In the genomic region with DNA sequence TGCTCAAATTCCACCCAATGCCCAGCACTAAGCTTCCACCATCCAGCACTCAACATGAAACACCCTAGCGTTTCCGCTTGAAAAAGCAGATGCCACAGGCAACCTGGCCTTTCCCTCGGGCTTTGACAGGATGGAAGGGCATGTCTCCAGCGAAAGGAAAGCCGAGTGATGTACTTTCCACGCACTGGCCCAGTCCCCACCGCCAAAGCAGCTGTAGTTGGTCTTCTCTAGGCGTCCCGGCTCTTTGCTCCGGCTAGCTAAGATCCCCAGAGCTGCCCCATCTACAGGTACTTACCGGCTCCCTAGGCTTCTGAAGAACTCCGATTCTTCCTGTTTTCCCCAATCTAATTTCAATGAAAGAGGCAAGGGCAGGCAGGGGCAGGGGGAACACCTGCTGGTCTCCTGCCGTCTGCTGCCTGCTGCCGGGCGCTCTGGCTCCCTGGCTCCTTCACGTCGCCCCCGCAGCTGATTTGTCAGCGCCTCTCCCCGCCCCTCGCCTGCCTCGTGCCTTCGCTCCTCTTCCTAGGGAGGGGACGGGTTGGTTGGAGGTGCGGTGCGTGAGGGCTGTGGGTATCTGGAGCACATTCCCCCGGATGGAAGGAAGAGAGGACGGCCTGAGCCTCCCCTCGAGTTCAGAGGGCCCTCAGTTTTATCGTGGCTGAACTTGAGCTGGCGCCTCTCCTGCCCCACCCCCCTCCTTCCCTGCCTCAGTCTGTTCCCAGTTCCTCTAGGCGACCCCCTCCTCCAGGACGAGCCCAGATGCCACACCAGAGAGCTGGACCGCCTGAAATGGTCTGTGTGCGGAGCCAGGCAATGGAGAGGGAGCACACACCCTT, we compare ENCODE assay signal across 8 mouse cellular contexts. TPM values are rescaled to one million over a fixed set of nuclear protein-coding genes. Genes with fewer than 3 reads are reported as not detected.
DNase-seq lines count a peak whose midpoint lies in the region; ATAC-seq and TF ChIP-seq lines count a peak whose summit lies in the region.

No protein-coding gene starts in this region.

- no peak for TF ChIP-seq POLR2A in myocyte (IDR thresholded peaks at IDR 0.05; ENCODE audit: insufficient read length, low read depth)

- DNase-seq in spleen, adult 12 weeks (ENCODE audit: low spot score), result peak; percentile 69
- no peak for DNase-seq in spleen, adult 18-20 months
- peak; percentile 85 to 87 for DNase-seq in frontal cortex, postnatal 36 days (ENCODE audit: low spot score in 2 of 2)
- DNase-seq in kidney, postnatal 0 days (ENCODE audit: low spot score), result peak; percentile 34
- peak; percentile 52 for DNase-seq in testis, postnatal 10 days (ENCODE audit: low spot score)

- no peak overlapping the region for H3K27ac ChIP-seq in kidney, postnatal 0 days
- H3K27ac ChIP-seq in limb, embryonic 15.5 days, result no peak overlapping the region

- no peaks in the 10 kb centered on the region for H3K27me3 ChIP-seq in kidney, postnatal 0 days (ENCODE audit: insufficient read depth, low read length)
- H3K27me3 ChIP-seq in limb, embryonic 15.5 days, result peaks cover 14% of the 10 kb centered on the region; the same call in 1 of the 2 replicates
- H3K27me3 ChIP-seq in myocyte (ENCODE audit: control insufficient read depth, insufficient read depth, insufficient read length), result no peaks in the 10 kb centered on the region

- 1% methylated on average over 34 of the region's 35 CpGs for WGBS in kidney, postnatal 0 days
- under 1% methylated on average over 35 of the region's 35 CpGs for WGBS in limb, embryonic 15.5 days

- H3ac ChIP-seq in myocyte (ENCODE audit: control insufficient read depth, insufficient read length), result no peak overlapping the region

- no peaks in the 10 kb centered on the region for H3K79me2 ChIP-seq in myocyte (ENCODE audit: control insufficient read depth, insufficient read depth)

- ATAC-seq in common myeloid progenitor, adult 5-6 weeks (replicated peaks; ENCODE audit: low read depth, poor library complexity, severe bottlenecking), result peak; percentile 75
- ATAC-seq in kidney, postnatal 0 days (replicated peaks; ENCODE audit: low FRiP score, low read depth), result peak; percentile 82
- 0 out of 2 replicates have a peak, but pooled peaks have one; percentile 30 for ATAC-seq in limb, embryonic 15.5 days (ENCODE audit: insufficient number of reproducible peaks, low FRiP score, low TSS enrichment, low read depth)

- H3K4me2 ChIP-seq in kidney, postnatal 0 days (ENCODE audit: low read length), result peak overlapping the region; percentile 91
- H3K4me2 ChIP-seq in limb, embryonic 15.5 days, result peak overlapping the region; percentile 93
- peak overlapping the region; percentile 46 for H3K4me2 ChIP-seq in myocyte (ENCODE audit: low read depth)

- H3K9me3 ChIP-seq in kidney, postnatal 0 days (replicated peaks; ENCODE audit: low read length), result no peaks in the 10 kb centered on the region
- no peaks in the 10 kb centered on the region for H3K9me3 ChIP-seq in limb, embryonic 15.5 days

- H3K9ac ChIP-seq in kidney, postnatal 0 days (ENCODE audit: low read depth, low read length), result peak overlapping the region; percentile 50
- H3K9ac ChIP-seq in limb, embryonic 15.5 days, result peak overlapping the region; percentile 50

- H3K36me3 ChIP-seq in kidney, postnatal 0 days (ENCODE audit: insufficient read depth, low read length), result no peaks in the 10 kb centered on the region
- H3K36me3 ChIP-seq in limb, embryonic 15.5 days, result no peaks in the 10 kb centered on the region
- no peaks in the 10 kb centered on the region for H3K36me3 ChIP-seq in myocyte (ENCODE audit: control insufficient read depth, insufficient read depth)

- peak overlapping the region; percentile 35 for H3K4me3 ChIP-seq in kidney, postnatal 0 days (replicated peaks; ENCODE audit: low read depth, low read length)
- H3K4me3 ChIP-seq in limb, embryonic 15.5 days, result peak overlapping the region; percentile 44
- no peak overlapping the region for H3K4me3 ChIP-seq in myocyte

- peaks cover 6% of the 10 kb centered on the region; the same call in 1 of the 2 replicates for H3K4me1 ChIP-seq in kidney, postnatal 0 days (replicated peaks; ENCODE audit: insufficient read depth, low read length)
- peaks cover 14% of the 10 kb centered on the region for H3K4me1 ChIP-seq in limb, embryonic 15.5 days

- no peak for TF ChIP-seq CTCF in kidney, postnatal 0 days (IDR thresholded peaks at IDR 0.05; ENCODE audit: low read depth)

TF ChIP-seq in myocyte, 11 proteins besides CTCF, POLR2A, EP300 and RAD21:
- no peak for TF ChIP-seq POLR2AphosphoS2 (IDR thresholded peaks at IDR 0.05; ENCODE audit: insufficient read length, low read depth)
- TF ChIP-seq MYOG (IDR thresholded peaks at IDR 0.05; ENCODE audit: control insufficient read depth in 1 of 3, insufficient read depth in 1 of 3, insufficient read length in 2 of 3, low read depth in 2 of 3), result no peak
- no peak for TF ChIP-seq TCF12 (IDR thresholded peaks at IDR 0.05; ENCODE audit: insufficient read depth, poor library complexity, severe bottlenecking)
- no peak for TF ChIP-seq MYOD1 (IDR thresholded peaks at IDR 0.05; ENCODE audit: control insufficient read depth in 1 of 3, insufficient read length in 2 of 3, low read depth in 2 of 3)
- no peak for TF ChIP-seq SRF (IDR thresholded peaks at IDR 0.05; ENCODE audit: control insufficient read depth, insufficient read length, low read depth)
- TF ChIP-seq USF1 (IDR thresholded peaks at IDR 0.05; ENCODE audit: low read depth), result no peak
- no peak for TF ChIP-seq E2F4 (IDR thresholded peaks at IDR 0.05; ENCODE audit: insufficient read depth)
- no peak for TF ChIP-seq TCF3 (IDR thresholded peaks at IDR 0.05; ENCODE audit: insufficient read length, low read depth)
- no peak for TF ChIP-seq REST (IDR thresholded peaks at IDR 0.05; ENCODE audit: insufficient read depth, insufficient read length)
- TF ChIP-seq MAX (IDR thresholded peaks at IDR 0.05; ENCODE audit: low read depth), result no peak
- no peak for TF ChIP-seq CEBPB (IDR thresholded peaks at IDR 0.05; ENCODE audit: insufficient read depth, poor library complexity, severe bottlenecking)

RNA-seq across cellular contexts. Expression of a gene that starts 1.0 kb away (rescaled TPM):
- total RNA-seq in common myeloid progenitor, adult 5-6 weeks (2017), result 10.5 and 12.8 TPM in 2 replicates
- polyA plus RNA-seq in kidney, postnatal 0 days (2015; fragmentation: Nextera tagmentation; extraction: Ambion mirVana), result 8.2 and 8.7 TPM in 2 replicates
- 35.3 and 35.9 TPM in 2 replicates for polyA plus RNA-seq in limb, embryonic 15.5 days (2015; fragmentation: Nextera tagmentation; extraction: Ambion mirVana)
- 0.13 TPM for polyA plus RNA-seq in myocyte (2012; fragmentation: generic; extraction: Trizol)

Comparison
In these comparisons a context has a peak if more than half of its experiments do, and no peak if none do; other contexts are left out.
1. DNase-seq: peak in spleen, adult 12 weeks (single experiment), frontal cortex, postnatal 36 days (2 of 2), kidney, postnatal 0 days (single experiment) and testis, postnatal 10 days (single experiment); none in spleen, adult 18-20 months (0 of 2).
2. ATAC-seq: peak in every context shown above with its lines; median percentile 82 in kidney, postnatal 0 days; 75 in common myeloid progenitor, adult 5-6 weeks; 30 in limb, embryonic 15.5 days.
3. Peak in every context shown above with its lines, with median percentiles within 50 percentile points of each other: H3K4me2 ChIP-seq.